Mouse (Mus musculus) heart, postnatal 0 days (tissue): Measurements from ENCODE around the gene Trio.

Experiments used
- CTCF ChIP-seq: IDR thresholded peaks from 2 replicates; pipeline ENCODE4 v1.5.1; 2016; ENCODE audit warnings: antibody characterized with exemption, control low read depth, low read depth
- EP300 ChIP-seq: IDR thresholded peaks from 2 replicates; pipeline ENCODE4 v1.6.1; 2016; ENCODE audit warnings: antibody characterized with exemption, low read depth

DNA sequence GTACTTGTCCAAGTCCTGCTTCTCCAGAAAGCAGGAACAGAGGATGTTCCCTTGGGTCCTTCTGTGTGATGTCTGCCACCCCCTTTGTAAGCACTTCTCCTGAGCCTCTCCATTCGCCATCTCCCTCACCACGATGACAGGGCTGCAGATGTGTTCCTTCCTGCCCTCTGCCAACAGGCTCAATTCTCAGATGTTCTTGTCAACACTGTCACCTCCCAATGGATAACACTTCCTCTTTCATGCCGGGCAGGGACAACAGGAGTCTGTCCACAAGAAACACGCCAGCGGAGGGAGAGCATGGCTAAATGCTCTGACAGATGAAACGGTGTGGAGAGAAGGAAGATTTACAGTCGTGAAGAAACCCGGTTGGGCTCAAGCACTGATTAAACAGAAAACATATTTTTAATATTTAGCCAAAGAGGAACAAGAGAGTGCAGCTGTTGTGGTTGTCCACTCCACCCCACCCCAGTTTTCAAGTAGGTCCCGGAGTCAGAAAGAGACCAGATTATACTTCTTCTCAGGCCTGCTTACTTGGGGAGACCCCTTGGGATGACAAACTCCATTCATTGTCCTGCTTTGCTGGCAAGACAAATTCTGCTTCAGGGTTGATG lies 337.5 kb downstream of the Trio start:
- no peak for TF ChIP-seq CTCF
- TF ChIP-seq EP300: no peak
